15 mouse cellular contexts compared by ENCODE assay signal in genomic region chr14:27273169-27273568, GRCm38 (mm10).
"Had no signal": no experiment of that assay in that cellular context is flagged by ENCODE, and none has a peak within 500 bp of the region (broad histone marks: within the 10 kb centered on the region; RNA-seq: fewer than 3 reads in every experiment).

No protein-coding gene starts in this region.

- H3K9ac ChIP-seq: liver, embryonic 15.5 days; liver, postnatal 0 days; lung, embryonic 15.5 days; neural tube, embryonic 12.5 days; stomach, embryonic 15.5 days had no signal

- H3K27ac ChIP-seq: liver, embryonic 15.5 days; lung, embryonic 15.5 days; macrophage; neural tube, embryonic 12.5 days; stomach, embryonic 15.5 days; stomach, postnatal 0 days had no signal

- DNase-seq: liver, postnatal 0 days; lung, adult 2 months; lung, postnatal 14 days; lung, postnatal 36 days; right cerebral cortex, postnatal 14 days; thymus, adult 2 months; thymus, postnatal 25 days had no signal

- H3K9me3 ChIP-seq: liver, embryonic 15.5 days; lung, embryonic 15.5 days; megakaryocyte, embryonic 14.5 days; neural tube, embryonic 12.5 days; stomach, embryonic 15.5 days had no signal

- H3K27me3 ChIP-seq: liver, embryonic 15.5 days; lung, embryonic 15.5 days; neural tube, embryonic 12.5 days; stomach, embryonic 15.5 days had no signal

- ATAC-seq: liver, postnatal 0 days; lung, postnatal 0 days had no signal

- H3K4me1 ChIP-seq: liver, embryonic 15.5 days; lung, embryonic 15.5 days; stomach, embryonic 15.5 days had no signal

- H3K36me3 ChIP-seq: liver, embryonic 15.5 days; lung, embryonic 15.5 days; neural tube, embryonic 12.5 days; stomach, embryonic 15.5 days had no signal

- H3K4me2 ChIP-seq: liver, embryonic 15.5 days; lung, embryonic 15.5 days; neural tube, embryonic 12.5 days; stomach, embryonic 15.5 days had no signal

- H3K4me3 ChIP-seq: liver, embryonic 15.5 days; lung, embryonic 15.5 days; megakaryocyte, embryonic 14.5 days; neural tube, embryonic 12.5 days; stomach, embryonic 15.5 days had no signal
